Mouse (Mus musculus): ENCODE results near the gene Atg2a. TPM values are rescaled to one million over a fixed set of nuclear protein-coding genes. Genes with fewer than 3 reads are reported as not detected.

The Atg2a gene
- polyA plus RNA-seq, 1 experiment from 2014 or later, result 9.3 TPM

- no peak overlapping the region for H3K27ac ChIP-seq
- H3K27me3 ChIP-seq, result no peaks in the 10 kb centered on the region
- H3K4me3 ChIP-seq, result no peak overlapping the region
- no peak for ATAC-seq (ENCODE audit: borderline replicate concordance, extremely low read depth, low FRiP score, low TSS enrichment)
- WGBS, result 88% methylated on average over 8 of the region's 8 CpGs
- no peaks in the 10 kb centered on the region for H3K9me3 ChIP-seq
- no peaks in the 10 kb centered on the region for H3K36me3 ChIP-seq
- no peak overlapping the region for H3K9ac ChIP-seq
- H3K4me2 ChIP-seq, result no peak overlapping the region
- H3K4me1 ChIP-seq, result peaks cover 3% of the 10 kb centered on the region; the same call in 1 of the 2 replicates
These were observed 28.5 kb downstream of the Atg2a start for GRCm38 (mm10) chr19:6269798-6270475.

GRCm38 (mm10) chr19:6270661-6271060 lies 29.2 kb downstream of the Atg2a start:
- H3K4me1 ChIP-seq, result peaks cover 8% of the 10 kb centered on the region
- H3K27ac ChIP-seq, result no peak overlapping the region
- WGBS, result 50% methylated on average over 9 of the region's 9 CpGs
- H3K4me2 ChIP-seq, result no peak overlapping the region
- no peak for ATAC-seq (ENCODE audit: borderline replicate concordance, extremely low read depth, low FRiP score, low TSS enrichment)
- H3K9ac ChIP-seq, result no peak overlapping the region
- H3K27me3 ChIP-seq, result no peaks in the 10 kb centered on the region
- H3K4me3 ChIP-seq, result no peak overlapping the region
- no peaks in the 10 kb centered on the region for H3K36me3 ChIP-seq
- H3K9me3 ChIP-seq, result no peaks in the 10 kb centered on the region

GRCm38 (mm10) chr19:6271206-6271605 lies 29.7 kb downstream of the Atg2a start:
- H3K4me1 ChIP-seq, result peaks cover 14% of the 10 kb centered on the region
- no peak overlapping the region for H3K9ac ChIP-seq
- WGBS, result 20% methylated on average over 8 of the region's 8 CpGs

GRCm38 (mm10) chr19:6272053-6272452 lies 30.6 kb downstream of the Atg2a start:
- Histone ChIP-seq H3K9me3 (no peaks in the 10 kb centered on the region), H3K9ac (no peak overlapping the region), H3K4me3 (no peak overlapping the region), H3K4me2 (no peak overlapping the region), H3K27me3 (no peaks in the 10 kb centered on the region), H3K36me3 (no peaks in the 10 kb centered on the region), H3K4me1 (peaks cover 14% of the 10 kb centered on the region), H3K27ac (no peak overlapping the region)
- 53% methylated on average over 7 of the region's 7 CpGs for WGBS
- no peak for ATAC-seq (ENCODE audit: borderline replicate concordance, extremely low read depth, low FRiP score, low TSS enrichment)

More at GRCm38 (mm10) chr19:6271206-6271605, 29.7 kb downstream of the Atg2a start:
- no peaks in the 10 kb centered on the region for H3K9me3 ChIP-seq
- no peak overlapping the region for H3K27ac ChIP-seq
- no peak overlapping the region for H3K4me2 ChIP-seq
- ATAC-seq (ENCODE audit: borderline replicate concordance, extremely low read depth, low FRiP score, low TSS enrichment), result no peak
- no peaks in the 10 kb centered on the region for H3K27me3 ChIP-seq
- H3K4me3 ChIP-seq, result no peak overlapping the region
- no peaks in the 10 kb centered on the region for H3K36me3 ChIP-seq

- Histone ChIP-seq H3K36me3 (no peaks in the 10 kb centered on the region), H3K9me3 (no peaks in the 10 kb centered on the region), H3K4me1 (peaks cover 17% of the 10 kb centered on the region), H3K4me2 (no peak overlapping the region), H3K27ac (no peak overlapping the region), H3K4me3 (no peak overlapping the region), H3K27me3 (no peaks in the 10 kb centered on the region), H3K9ac (no peak overlapping the region)
- ATAC-seq (ENCODE audit: borderline replicate concordance, extremely low read depth, low FRiP score, low TSS enrichment), result no peak
- 75% methylated on average over 4 of the region's 4 CpGs for WGBS
These were observed 31.3 kb downstream of the Atg2a start for GRCm38 (mm10) chr19:6272738-6273137.

- peaks cover 23% of the 10 kb centered on the region for H3K4me1 ChIP-seq
- no peak overlapping the region for H3K27ac ChIP-seq
- H3K4me3 ChIP-seq, result no peak overlapping the region
- H3K4me2 ChIP-seq, result no peak overlapping the region
- no peaks in the 10 kb centered on the region for H3K9me3 ChIP-seq
- no peaks in the 10 kb centered on the region for H3K36me3 ChIP-seq
- H3K27me3 ChIP-seq, result no peaks in the 10 kb centered on the region
- WGBS, result 78% methylated on average over 4 of the region's 4 CpGs
- ATAC-seq (ENCODE audit: borderline replicate concordance, extremely low read depth, low FRiP score, low TSS enrichment), result no peak
- no peak overlapping the region for H3K9ac ChIP-seq
These were observed 32.1 kb downstream of the Atg2a start for GRCm38 (mm10) chr19:6273592-6273991.

- H3K27me3 ChIP-seq, result no peaks in the 10 kb centered on the region
- ATAC-seq (ENCODE audit: borderline replicate concordance, extremely low read depth, low FRiP score, low TSS enrichment), result no peak
- no peak overlapping the region for H3K4me3 ChIP-seq
- H3K9ac ChIP-seq, result no peak overlapping the region
- H3K4me1 ChIP-seq, result peaks cover 28% of the 10 kb centered on the region
- H3K27ac ChIP-seq, result no peak overlapping the region
- WGBS, result 82% methylated on average over 13 of the region's 13 CpGs
- no peak overlapping the region for H3K4me2 ChIP-seq
- H3K36me3 ChIP-seq, result no peaks in the 10 kb centered on the region
- H3K9me3 ChIP-seq, result no peaks in the 10 kb centered on the region
These were observed 32.6 kb downstream of the Atg2a start for GRCm38 (mm10) chr19:6273998-6274608.

- H3K9me3 ChIP-seq, result no peaks in the 10 kb centered on the region
- peaks cover 10% of the 10 kb centered on the region for H3K36me3 ChIP-seq
- WGBS, result 6% methylated on average over 15 of the region's 15 CpGs
- H3K27ac ChIP-seq, result peak overlapping the region; percentile 65
- no peak for ATAC-seq (ENCODE audit: borderline replicate concordance, extremely low read depth, low FRiP score, low TSS enrichment)
- peak overlapping the region; percentile 97 for H3K4me2 ChIP-seq
- peaks cover 45% of the 10 kb centered on the region for H3K4me1 ChIP-seq
- peak overlapping the region; percentile 42 for H3K9ac ChIP-seq
- H3K27me3 ChIP-seq, result no peaks in the 10 kb centered on the region
- peak overlapping the region; percentile 92 for H3K4me3 ChIP-seq
These were observed 34.4 kb downstream of the Atg2a start for GRCm38 (mm10) chr19:6275740-6276389.

GRCm38 (mm10) chr19:6276426-6277421 lies 35.3 kb downstream of the Atg2a start, which contains the start of gene Ehd1:
TSS of gene Ehd1 (plus strand) at chr19:6276725.
- no peaks in the 10 kb centered on the region for H3K9me3 ChIP-seq
- no peaks in the 10 kb centered on the region for H3K27me3 ChIP-seq
- H3K36me3 ChIP-seq, result peaks cover 18% of the 10 kb centered on the region
- H3K4me3 ChIP-seq, result peak within 1 kb of the TSS; percentile 92
- peak; percentile 93 for ATAC-seq (ENCODE audit: borderline replicate concordance, extremely low read depth, low FRiP score, low TSS enrichment)
- under 1% methylated on average over 103 of the region's 106 CpGs for WGBS
- peak within 1 kb of the TSS; percentile 77 for H3K9ac ChIP-seq
- H3K4me1 ChIP-seq, result peaks cover 45% of the 10 kb centered on the region
- H3K27ac ChIP-seq, result peak within 1 kb of the TSS; percentile 88
- peak within 1 kb of the TSS; percentile 97 for H3K4me2 ChIP-seq

- ATAC-seq (ENCODE audit: borderline replicate concordance, extremely low read depth, low FRiP score, low TSS enrichment), result peak; percentile 52
- no peaks in the 10 kb centered on the region for H3K27me3 ChIP-seq
- peak overlapping the region; percentile 97 for H3K4me2 ChIP-seq
- H3K4me1 ChIP-seq, result peaks cover 45% of the 10 kb centered on the region
- H3K27ac ChIP-seq, result peak overlapping the region; percentile 88
- peaks cover 30% of the 10 kb centered on the region for H3K36me3 ChIP-seq
- H3K9me3 ChIP-seq, result no peaks in the 10 kb centered on the region
- peak overlapping the region; percentile 92 for H3K4me3 ChIP-seq
- H3K9ac ChIP-seq, result peak overlapping the region; percentile 77
- 1% methylated on average over 10 of the region's 10 CpGs for WGBS
These were observed 36.4 kb downstream of the Atg2a start for GRCm38 (mm10) chr19:6277661-6278438.
